Mouse (Mus musculus): ENCODE results near the gene Unc5cl. TPM values are rescaled to one million over a fixed set of nuclear protein-coding genes. Genes with fewer than 3 reads are reported as not detected.
A peak's percentile ranks its signal among the peaks of the same experiment; 100 is the strongest.
"Not testable (repeated sequence)": the region's sequence is repeated elsewhere in the genome, so short reads cannot be mapped to it uniquely, and the experiment has no call there.

Gene Unc5cl
- total and polyA plus RNA-seq, 3 experiments = 0.21 to 0.27 (median 0.23) TPM

DNA sequence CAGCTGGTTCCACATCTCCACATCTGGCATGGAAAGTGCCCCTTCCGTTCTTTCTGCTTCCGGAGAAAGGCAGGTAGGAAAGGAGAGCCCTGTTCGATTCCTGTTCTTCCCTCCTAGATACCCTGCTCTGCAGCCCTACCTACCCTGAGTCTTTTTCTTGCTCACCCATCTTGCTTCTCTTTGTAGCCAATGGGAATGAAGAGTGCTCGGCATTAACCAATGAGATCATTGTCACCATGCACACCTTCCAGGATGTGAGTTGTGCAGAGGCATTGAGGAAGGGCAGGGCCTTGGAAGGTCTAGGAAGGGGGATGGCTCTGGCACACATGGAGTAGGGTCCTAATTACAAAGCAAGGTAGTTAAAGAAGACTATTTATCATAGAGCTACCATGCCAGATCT is 8.7 kb downstream of the Unc5cl start:
- TF ChIP-seq EP300 (IDR thresholded peaks at IDR 0.05; ENCODE audit: insufficient read depth, low read depth, low read length) (no peak), CTCF (IDR thresholded peaks at IDR 0.05) (no peak), POLR2A (IDR thresholded peaks at IDR 0.05; ENCODE audit: insufficient read depth, low read depth, low read length) (no peak)
- Histone ChIP-seq H3K36me3 (ENCODE audit: control insufficient read depth, insufficient read depth, low read length) (no peaks in the 10 kb centered on the region), H3K4me3 (no peak overlapping the region), H3K79me2 (replicated peaks; ENCODE audit: control insufficient read depth, insufficient read depth, low read length) (no peaks in the 10 kb centered on the region), H3K27ac (no peak overlapping the region), H3K9ac (ENCODE audit: low read depth, low read length) (no peak overlapping the region), H3K4me1 (ENCODE audit: control insufficient read depth, insufficient read depth, low read length) (no peaks in the 10 kb centered on the region), H3K27me3 (ENCODE audit: control insufficient read depth, insufficient read depth, low read length) (peaks cover 2% of the 10 kb centered on the region; the same call in 1 of the 2 replicates)
- WGBS = 93% methylated on average over 4 of the region's 4 CpGs
- no peak for DNase-seq
- intact Hi-C loops (cut with DNase I) = loop anchor here (10.0 kb wide), 1 partner anchor 711 kb away; no protein-coding TSS in a partner anchor

DNA sequence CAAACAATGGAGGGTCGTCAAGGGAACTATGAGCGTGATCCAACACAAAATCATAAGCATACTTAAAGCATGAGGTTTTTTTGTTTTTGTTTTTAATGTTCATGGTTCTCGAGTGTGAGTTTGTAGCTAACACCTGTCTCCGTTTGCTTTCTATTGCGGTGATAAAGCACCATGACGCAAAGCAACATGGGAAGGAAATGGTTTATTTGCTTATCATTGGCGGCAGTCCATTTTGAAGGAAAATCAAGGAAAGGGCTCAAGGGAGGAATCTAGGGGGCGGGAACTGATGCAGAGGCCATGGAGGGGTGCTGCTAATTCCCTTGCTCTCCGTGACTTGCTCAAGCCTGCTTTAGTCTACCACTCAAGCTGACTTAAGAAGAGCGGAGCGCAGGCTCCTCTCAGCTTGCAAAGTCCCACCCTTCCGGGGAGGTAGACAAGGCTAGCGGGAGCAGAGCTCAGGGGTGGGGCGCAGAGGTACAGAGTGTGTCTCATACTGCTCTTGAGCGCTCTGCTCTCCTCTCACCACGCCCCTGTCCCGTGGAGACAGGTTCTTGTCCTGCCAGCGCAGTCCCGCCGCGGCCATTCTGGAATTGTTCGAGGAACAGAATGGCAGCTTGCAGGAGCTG is 12.2 kb downstream of the Unc5cl start:
- Histone ChIP-seq H3K4me3 (peak overlapping the region; percentile 3; the same call in 1 of the 2 replicates), H3K27me3 (ENCODE audit: control insufficient read depth, insufficient read depth, low read length) (peaks cover 2% of the 10 kb centered on the region; the same call in 1 of the 2 replicates), H3K79me2 (replicated peaks; ENCODE audit: control insufficient read depth, insufficient read depth, low read length) (no peaks in the 10 kb centered on the region), H3K9ac (ENCODE audit: low read depth, low read length) (no peak overlapping the region), H3K27ac (no peak overlapping the region), H3K36me3 (ENCODE audit: control insufficient read depth, insufficient read depth, low read length) (no peaks in the 10 kb centered on the region), H3K4me1 (ENCODE audit: control insufficient read depth, insufficient read depth, low read length) (no peaks in the 10 kb centered on the region)
- no peak for DNase-seq
- WGBS = 30% methylated on average over 22 of the region's 22 CpGs
- intact Hi-C loops (cut with DNase I) = loop anchor here (1.0 to 10.0 kb wide), 4 partner anchors 50 to 934 kb away; no protein-coding TSS in a partner anchor
- TF ChIP-seq EP300 (IDR thresholded peaks at IDR 0.05; ENCODE audit: insufficient read depth, low read depth, low read length) = no peak

DNA sequence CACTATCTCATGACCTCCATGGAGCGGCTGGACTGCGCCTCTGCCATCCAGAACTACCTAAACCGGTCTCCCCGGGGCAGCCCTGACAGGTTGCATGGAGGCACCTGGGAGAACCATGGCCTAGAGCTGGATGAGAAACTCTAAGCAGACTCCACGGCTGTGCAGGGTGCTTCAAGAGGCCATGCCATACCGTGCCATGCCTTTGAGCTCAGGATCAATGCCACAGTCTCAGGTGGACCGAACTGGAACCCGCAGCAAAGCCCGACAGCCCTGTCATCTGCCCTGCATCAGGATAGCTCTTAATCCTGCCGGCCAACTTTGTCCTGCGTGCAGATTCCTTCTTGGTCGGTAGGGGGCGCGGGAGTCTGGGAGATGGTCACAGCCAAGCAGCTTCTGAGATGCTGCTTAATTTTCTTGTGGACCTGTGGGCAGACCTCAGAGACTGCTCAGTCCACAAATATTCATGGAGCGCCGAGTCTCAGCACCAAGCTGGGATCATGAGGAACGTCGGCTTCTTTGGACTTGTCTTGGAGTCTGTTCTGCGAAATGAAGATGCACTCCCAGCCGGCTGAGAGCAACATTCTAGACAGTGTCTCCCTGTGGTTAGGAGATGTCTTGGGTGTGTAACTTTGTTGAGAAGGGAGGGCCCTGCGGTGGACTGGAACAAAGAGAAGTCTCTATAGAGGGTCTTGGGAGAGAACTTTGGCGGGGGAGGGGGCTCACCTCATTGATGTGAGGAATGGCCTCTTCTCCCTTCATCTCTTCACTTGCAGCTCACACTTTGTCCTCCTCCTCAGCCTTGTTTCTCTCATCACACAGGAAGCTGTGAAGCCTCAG is 12.9 kb downstream of the Unc5cl start:
- 7% methylated on average over 22 of the region's 22 CpGs for WGBS
- no peaks in the 10 kb centered on the region for H3K79me2 ChIP-seq (replicated peaks; ENCODE audit: control insufficient read depth, insufficient read depth, low read length)
- H3K4me1 ChIP-seq (ENCODE audit: control insufficient read depth, insufficient read depth, low read length) = no peaks in the 10 kb centered on the region
- TF ChIP-seq EP300 (IDR thresholded peaks at IDR 0.05; ENCODE audit: insufficient read depth, low read depth, low read length) = 0 out of 2 replicates have a peak, but pooled peaks have one; percentile 69
- TF ChIP-seq POLR2A (IDR thresholded peaks at IDR 0.05; ENCODE audit: insufficient read depth, low read depth, low read length) = no peak
- peak; percentile 96 for TF ChIP-seq CTCF (IDR thresholded peaks at IDR 0.05)
- no peak overlapping the region for H3K9ac ChIP-seq (ENCODE audit: low read depth, low read length)
- H3K36me3 ChIP-seq (ENCODE audit: control insufficient read depth, insufficient read depth, low read length) = no peaks in the 10 kb centered on the region
- H3K27me3 ChIP-seq (ENCODE audit: control insufficient read depth, insufficient read depth, low read length) = peaks cover 2% of the 10 kb centered on the region; the same call in 1 of the 2 replicates
- intact Hi-C loops (cut with DNase I) = loop anchor here (1.0 to 10.0 kb wide), 4 partner anchors 51 to 933 kb away; no protein-coding TSS in a partner anchor
- H3K27ac ChIP-seq = no peak overlapping the region
- peak; percentile 74 to 89 for DNase-seq
- H3K4me3 ChIP-seq = peak overlapping the region; percentile 3; the same call in 1 of the 2 replicates

DNA sequence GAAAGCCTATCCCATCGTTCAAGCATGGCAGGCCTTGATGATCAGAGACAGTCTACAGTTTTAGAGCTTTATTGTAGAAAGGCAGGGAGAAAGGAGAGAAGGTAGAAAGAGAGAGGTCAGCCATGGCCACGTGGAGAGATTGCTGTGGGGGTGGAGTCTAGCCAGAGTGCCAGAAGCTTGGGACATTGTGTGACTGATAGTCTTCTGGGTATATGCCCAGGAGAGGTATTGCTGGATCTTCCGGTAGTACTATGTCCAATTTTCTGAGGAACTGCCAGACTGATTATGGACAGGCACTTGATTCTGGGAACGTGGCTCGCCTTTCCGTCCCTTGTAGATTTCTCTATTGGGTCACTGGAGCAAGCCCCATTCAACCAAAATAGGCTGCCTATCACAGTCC is 19.6 kb downstream of the Unc5cl start:
- peak in 1 of 2 experiments; percentile 45 for DNase-seq
- WGBS = 49% methylated on average over 6 of the region's 6 CpGs
- H3K79me2 ChIP-seq (replicated peaks; ENCODE audit: control insufficient read depth, insufficient read depth, low read length); H3K4me1 ChIP-seq (ENCODE audit: control insufficient read depth, insufficient read depth, low read length); H3K36me3 ChIP-seq (ENCODE audit: control insufficient read depth, insufficient read depth, low read length); H3K9ac ChIP-seq (ENCODE audit: low read depth, low read length); H3K27ac ChIP-seq; H3K4me3 ChIP-seq; H3K27me3 ChIP-seq (ENCODE audit: control insufficient read depth, insufficient read depth, low read length): not testable (repeated sequence)
- intact Hi-C loops (cut with DNase I) = loop anchor here (2.0 kb wide), 1 partner anchor 27 kb away; no protein-coding TSS in a partner anchor

DNA sequence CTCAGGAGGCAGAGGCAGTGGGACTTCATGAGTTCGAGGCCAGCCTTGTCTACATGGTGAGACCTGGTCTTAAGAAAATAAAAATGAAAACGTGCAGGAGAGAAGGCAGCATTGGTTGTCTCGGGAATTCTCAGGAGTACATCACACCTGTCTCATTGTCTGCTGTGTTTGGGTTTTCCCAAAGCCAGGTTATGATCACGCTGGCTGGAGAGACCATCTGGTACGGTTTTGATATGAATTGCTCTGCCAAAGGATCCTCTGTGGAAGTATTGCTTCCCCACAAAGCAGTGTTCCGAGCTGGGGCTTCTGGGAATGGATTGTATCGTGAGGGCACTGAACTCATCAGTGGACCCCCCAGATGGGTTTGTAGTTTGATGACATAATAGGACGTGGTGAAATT is 20.7 kb downstream of the Unc5cl start:
- Histone ChIP-seq H3K36me3 (ENCODE audit: control insufficient read depth, insufficient read depth, low read length) (no peaks in the 10 kb centered on the region), H3K79me2 (replicated peaks; ENCODE audit: control insufficient read depth, insufficient read depth, low read length) (no peaks in the 10 kb centered on the region), H3K27ac (no peak overlapping the region), H3K4me3 (no peak overlapping the region), H3K4me1 (ENCODE audit: control insufficient read depth, insufficient read depth, low read length) (no peaks in the 10 kb centered on the region), H3K9ac (ENCODE audit: low read depth, low read length) (no peak overlapping the region), H3K27me3 (ENCODE audit: control insufficient read depth, insufficient read depth, low read length) (no peaks in the 10 kb centered on the region)
- WGBS = 78% methylated on average over 8 of the region's 8 CpGs
- no peak for DNase-seq
- TF ChIP-seq EP300 (IDR thresholded peaks at IDR 0.05; ENCODE audit: insufficient read depth, low read depth, low read length) (no peak), CTCF (IDR thresholded peaks at IDR 0.05) (no peak), POLR2A (IDR thresholded peaks at IDR 0.05; ENCODE audit: insufficient read depth, low read depth, low read length) (no peak)
- intact Hi-C loops (cut with DNase I) = loop anchor here (2.0 kb wide), 1 partner anchor 25 kb away; no protein-coding TSS in a partner anchor

DNA sequence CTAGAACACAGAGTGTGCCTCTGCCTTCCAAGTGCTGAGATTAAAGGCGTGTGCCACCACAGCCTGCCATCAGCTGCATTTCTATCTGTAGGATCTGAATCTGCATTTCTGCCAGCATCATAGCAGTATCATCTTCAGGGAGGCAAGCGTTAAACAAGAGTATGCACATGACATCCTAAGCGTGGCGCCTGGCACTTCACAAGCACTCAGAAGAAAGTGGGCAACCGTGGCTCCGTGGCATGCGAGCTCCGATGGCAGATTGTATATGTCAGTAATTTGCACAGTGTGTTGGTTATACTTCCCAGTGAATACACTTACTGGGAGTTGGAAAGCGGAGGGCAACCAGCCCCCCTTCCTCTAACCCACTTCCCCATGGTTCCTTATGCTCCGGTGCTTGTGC is 25.3 kb downstream of the Unc5cl start:
- intact Hi-C loops (cut with DNase I) = no loop called here
- Histone ChIP-seq H3K9ac (ENCODE audit: low read depth, low read length) (no peak overlapping the region), H3K79me2 (replicated peaks; ENCODE audit: control insufficient read depth, insufficient read depth, low read length) (no peaks in the 10 kb centered on the region), H3K4me1 (ENCODE audit: control insufficient read depth, insufficient read depth, low read length) (no peaks in the 10 kb centered on the region), H3K27me3 (ENCODE audit: control insufficient read depth, insufficient read depth, low read length) (no peaks in the 10 kb centered on the region), H3K36me3 (ENCODE audit: control insufficient read depth, insufficient read depth, low read length) (no peaks in the 10 kb centered on the region), H3K27ac (no peak overlapping the region), H3K4me3 (no peak overlapping the region)
- WGBS = 83% methylated on average over 10 of the region's 10 CpGs
- no peak for DNase-seq
- TF ChIP-seq EP300 (IDR thresholded peaks at IDR 0.05; ENCODE audit: insufficient read depth, low read depth, low read length) = no peak
- TF ChIP-seq CTCF (IDR thresholded peaks at IDR 0.05) = no peak
- no peak for TF ChIP-seq POLR2A (IDR thresholded peaks at IDR 0.05; ENCODE audit: insufficient read depth, low read depth, low read length)
